Mouse (Mus musculus) embryonic fibroblast, embryonic 13.5 days (primary cell): ENCODE measurements around the gene Rbm26. TPM values are rescaled to one million over a fixed set of nuclear protein-coding genes. Genes with fewer than 3 reads are reported as not detected.

Experiments used
- H3K27ac ChIP-seq: 2 replicates; pipeline ENCODE4 v1.5.1; 2012; ENCODE audit warnings: low read length, control low read depth, inconsistent platforms; ENCODE audit not compliant: insufficient read depth
- H3K4me1 ChIP-seq: 2 replicates; pipeline ENCODE4 v1.6.1; 2011; ENCODE audit warnings: low read length; ENCODE audit not compliant: control insufficient read depth, insufficient read depth
- H3K4me3 ChIP-seq: 2 replicates; pipeline ENCODE4 v1.5.1; 2011; ENCODE audit warnings: mild to moderate bottlenecking, control low read depth, low read length; ENCODE audit not compliant: insufficient read depth
- CTCF ChIP-seq: IDR thresholded peaks from 2 replicates; pipeline ENCODE4 v1.5.1; 2011; ENCODE audit warnings: mild to moderate bottlenecking, control low read depth, low read length, moderate library complexity, borderline replicate concordance; ENCODE audit not compliant: insufficient read depth
- POLR2A ChIP-seq: IDR thresholded peaks from 2 replicates; pipeline ENCODE4 v1.6.1; 2011; ENCODE audit warnings: low read depth, mild to moderate bottlenecking, control low read depth, low read length, moderate library complexity
- polyA plus RNA-seq: library from polyadenylated mRNA; stranded (reverse); fragments of >200 nt; gene quantifications from 2 replicates; pipeline ENCODE4 v1.2.4, GENCODE M21; 2011; ENCODE audit warnings: low read depth; ENCODE audit not compliant: missing spikeins, insufficient read length

Rbm26 gene
- polyA plus RNA-seq, 1 experiment = 76.8 TPM

GRCm38 (mm10) chr14:105068060-105068459, 109.1 kb downstream of the Rbm26 start:
- TF ChIP-seq POLR2A = no peak
- no peak for TF ChIP-seq CTCF
- Histone ChIP-seq H3K27ac (no peak overlapping the region), H3K4me1 (no peaks in the 10 kb centered on the region), H3K4me3 (no peak overlapping the region)

- Histone ChIP-seq H3K27ac (no peak overlapping the region), H3K4me3 (no peak overlapping the region), H3K4me1 (no peaks in the 10 kb centered on the region)
- TF ChIP-seq CTCF (no peak), POLR2A (no peak)
Observed at GRCm38 (mm10) chr14:105064243-105064642, 112.9 kb downstream of the Rbm26 start.

GRCm38 (mm10) chr14:105061230-105061629, 115.9 kb downstream of the Rbm26 start:
- Histone ChIP-seq H3K27ac (no peak overlapping the region), H3K4me1 (no peaks in the 10 kb centered on the region), H3K4me3 (no peak overlapping the region)
- TF ChIP-seq POLR2A = no peak
- TF ChIP-seq CTCF = no peak

- Histone ChIP-seq H3K4me1 (no peaks in the 10 kb centered on the region), H3K4me3 (no peak overlapping the region), H3K27ac (no peak overlapping the region)
- TF ChIP-seq POLR2A (no peak), CTCF (no peak)
Observed at GRCm38 (mm10) chr14:105057934-105058333, 119.2 kb downstream of the Rbm26 start.

Other genes starting within 250 kb of the Rbm26 start
- gene Ndfip2, start 81.2 kb upstream of the Rbm26 start, polyA plus RNA-seq = 44.0 and 45.3 TPM in 2 replicates